Mouse (Mus musculus): Measurements from ENCODE around the gene C1qtnf2. TPM values are rescaled to one million over a fixed set of nuclear protein-coding genes. Genes with fewer than 3 reads are reported as not detected.

Gene C1qtnf2
- 3.6 and 13.2 TPM in 2 replicates for polyA plus RNA-seq (2014; fragmentation: Nextera tagmentation; extraction: Ambion mirVana)

DNA sequence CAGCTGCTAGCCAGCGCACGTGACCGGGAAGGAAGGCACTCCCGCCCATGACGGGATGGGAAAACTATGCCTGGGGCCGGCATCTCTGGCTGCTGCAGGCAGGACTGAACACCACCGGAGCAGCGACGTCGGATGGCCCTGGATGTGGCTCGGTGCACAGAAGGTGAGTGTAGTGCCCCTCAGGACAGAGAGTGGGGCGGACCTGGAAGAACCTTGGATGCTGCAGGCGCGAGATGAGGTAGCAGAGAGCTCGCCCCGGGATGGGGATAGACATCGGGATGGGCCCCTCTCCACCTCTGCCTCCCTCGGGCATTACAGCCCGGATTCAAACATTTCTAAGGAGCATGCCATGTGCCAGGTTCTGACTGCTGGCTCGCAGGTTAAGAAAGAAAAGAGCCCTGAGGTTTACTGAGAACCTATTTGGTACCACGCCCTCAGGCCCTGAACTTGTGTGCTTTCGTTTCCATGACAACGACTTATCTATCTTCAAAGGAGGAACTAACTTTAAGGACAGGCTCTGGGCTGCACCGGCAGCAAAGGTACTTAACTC, at the start of gene C1qtnf2:
C1qtnf2 (plus strand) TSS at position 52 of the 550 bp plus-strand sequence.
- no peaks in the 10 kb centered on the region for H3K4me1 ChIP-seq (ENCODE audit: control insufficient read depth, insufficient read depth, low read length)
- peak within 1 kb of the TSS; percentile 26 for H3K4me3 ChIP-seq (ENCODE audit: low read depth, low read length)
- H3K4me2 ChIP-seq (ENCODE audit: low read depth, low read length), result peak within 1 kb of the TSS; percentile 64
- no peaks in the 10 kb centered on the region for H3K27me3 ChIP-seq (ENCODE audit: control insufficient read depth, insufficient read depth, low read length)
- 4% methylated on average over 24 of the region's 24 CpGs for WGBS
- H3K36me3 ChIP-seq (ENCODE audit: control insufficient read depth, insufficient read depth, low read length), result no peaks in the 10 kb centered on the region
- ATAC-seq (ENCODE audit: low read depth), result peak; percentile 78
- H3K9me3 ChIP-seq (ENCODE audit: control insufficient read depth, low read length), result no peaks in the 10 kb centered on the region
- no peak within 1 kb of the TSS for H3K27ac ChIP-seq (ENCODE audit: low read depth, low read length)
- peak within 1 kb of the TSS; percentile 50 for H3K9ac ChIP-seq (replicated peaks; ENCODE audit: low read depth, low read length)

DNA sequence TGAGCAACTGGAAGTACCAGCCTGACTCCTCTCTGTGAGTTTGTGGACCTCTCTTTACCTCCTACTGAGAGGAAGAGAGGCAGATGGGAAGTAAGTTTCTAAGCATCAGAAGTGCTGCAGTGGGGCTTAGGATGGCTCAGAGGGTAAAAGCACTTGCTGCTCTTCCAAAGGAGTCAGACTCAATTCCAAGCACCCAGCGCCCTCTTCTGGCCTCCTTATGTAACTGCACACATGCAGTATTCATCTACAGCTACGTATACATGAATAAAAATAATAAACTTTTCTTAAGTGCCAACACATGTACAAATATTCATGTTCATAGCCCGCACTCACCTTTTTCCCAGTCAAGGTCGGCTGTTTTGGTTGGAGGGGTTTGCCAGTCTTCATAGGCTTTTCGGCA, 49.7 kb upstream of the C1qtnf2 start:
- 75% methylated on average over 5 of the region's 5 CpGs for WGBS
- H3K4me1 ChIP-seq (ENCODE audit: control insufficient read depth, insufficient read depth, low read length), result no peaks in the 10 kb centered on the region
- H3K9me3 ChIP-seq (ENCODE audit: control insufficient read depth, low read length), result no peaks in the 10 kb centered on the region
- H3K27ac ChIP-seq (ENCODE audit: low read depth, low read length), result no peak overlapping the region
- no peak for ATAC-seq (ENCODE audit: low read depth)
- H3K27me3 ChIP-seq (ENCODE audit: control insufficient read depth, insufficient read depth, low read length), result no peaks in the 10 kb centered on the region
- no peaks in the 10 kb centered on the region for H3K36me3 ChIP-seq (ENCODE audit: control insufficient read depth, insufficient read depth, low read length)
- no peak overlapping the region for H3K9ac ChIP-seq (replicated peaks; ENCODE audit: low read depth, low read length)
- no peak overlapping the region for H3K4me3 ChIP-seq (ENCODE audit: low read depth, low read length)
- no peak overlapping the region for H3K4me2 ChIP-seq (ENCODE audit: low read depth, low read length)

DNA sequence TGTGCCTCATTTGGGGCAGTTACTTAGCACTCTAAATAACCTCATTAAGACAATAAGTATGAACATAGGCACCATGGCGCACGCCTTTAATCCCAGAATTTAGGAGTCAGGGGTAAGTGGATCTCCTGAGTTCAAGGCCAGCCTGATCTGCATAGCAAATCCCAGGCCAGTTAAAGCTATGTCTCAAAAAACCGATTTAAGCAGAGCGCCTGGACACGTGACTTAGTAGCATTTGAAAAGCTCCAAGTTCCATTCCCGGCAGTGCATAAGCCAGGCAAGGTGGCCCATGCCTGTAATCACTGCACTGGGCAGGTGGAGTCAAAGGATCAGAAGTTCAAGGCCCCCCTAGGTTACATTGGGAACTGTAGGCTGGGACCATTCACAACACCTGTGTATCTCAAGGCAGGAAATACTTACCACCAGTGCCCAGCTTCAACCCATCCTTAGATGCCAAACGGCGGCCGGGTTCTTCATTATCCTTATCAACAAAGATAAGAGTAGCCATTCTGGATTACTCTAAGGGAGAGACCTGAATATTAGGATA, 48.8 kb upstream of the C1qtnf2 start:
- Histone ChIP-seq H3K27me3 (ENCODE audit: control insufficient read depth, insufficient read depth, low read length) (no peaks in the 10 kb centered on the region), H3K4me2 (ENCODE audit: low read depth, low read length) (peak overlapping the region; percentile 49), H3K9ac (replicated peaks; ENCODE audit: low read depth, low read length) (no peak overlapping the region), H3K36me3 (ENCODE audit: control insufficient read depth, insufficient read depth, low read length) (no peaks in the 10 kb centered on the region), H3K9me3 (ENCODE audit: control insufficient read depth, low read length) (no peaks in the 10 kb centered on the region), H3K27ac (ENCODE audit: low read depth, low read length) (no peak overlapping the region), H3K4me1 (ENCODE audit: control insufficient read depth, insufficient read depth, low read length) (no peaks in the 10 kb centered on the region), H3K4me3 (ENCODE audit: low read depth, low read length) (peak overlapping the region; percentile 43; the same call in 1 of the 2 replicates)
- 95% methylated on average over 9 of the region's 9 CpGs for WGBS
- ATAC-seq (ENCODE audit: low read depth), result no peak

DNA sequence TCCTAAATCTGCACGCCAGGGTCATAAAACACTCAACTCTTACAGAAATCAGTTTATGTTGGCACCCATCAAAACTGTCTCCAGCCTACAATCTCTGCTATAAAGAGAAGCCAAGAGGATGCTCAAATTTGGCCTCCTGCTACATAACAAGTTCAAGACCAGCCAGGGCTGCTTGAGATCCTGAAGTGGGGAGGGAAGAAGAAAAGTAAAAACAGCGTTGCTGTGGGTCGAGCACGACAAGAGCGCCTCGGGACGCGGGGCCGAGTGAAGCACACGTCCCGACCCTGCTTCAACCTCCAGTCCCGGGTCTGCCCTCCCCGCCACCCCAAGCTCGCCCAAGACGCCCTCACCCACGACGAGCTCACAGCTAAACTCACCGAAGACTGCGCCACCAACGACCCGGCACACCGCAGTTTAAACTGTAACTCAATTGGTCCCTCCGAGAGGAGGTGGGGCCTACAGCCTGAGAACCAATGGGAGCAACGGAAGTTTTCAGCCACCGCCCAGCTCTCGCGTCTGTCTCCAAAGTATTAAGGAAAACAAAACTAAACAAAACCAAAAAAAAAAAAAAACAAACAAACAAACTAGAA, 48.2 kb upstream of the C1qtnf2 start, which contains the start of gene Pttg1:
Pttg1 (minus strand) TSS at position 428 of the 590 bp plus-strand sequence.
- Histone ChIP-seq H3K9ac (replicated peaks; ENCODE audit: low read depth, low read length) (peak within 1 kb of the TSS; percentile 55), H3K36me3 (ENCODE audit: control insufficient read depth, insufficient read depth, low read length) (no peaks in the 10 kb centered on the region), H3K9me3 (ENCODE audit: control insufficient read depth, low read length) (no peaks in the 10 kb centered on the region), H3K27me3 (ENCODE audit: control insufficient read depth, insufficient read depth, low read length) (no peaks in the 10 kb centered on the region), H3K4me3 (ENCODE audit: low read depth, low read length) (peak within 1 kb of the TSS; percentile 43), H3K4me2 (ENCODE audit: low read depth, low read length) (peak within 1 kb of the TSS; percentile 49), H3K27ac (ENCODE audit: low read depth, low read length) (no peak within 1 kb of the TSS), H3K4me1 (ENCODE audit: control insufficient read depth, insufficient read depth, low read length) (no peaks in the 10 kb centered on the region)
- WGBS, result 4% methylated on average over 27 of the region's 27 CpGs
- ATAC-seq (ENCODE audit: low read depth), result peak; percentile 97

DNA sequence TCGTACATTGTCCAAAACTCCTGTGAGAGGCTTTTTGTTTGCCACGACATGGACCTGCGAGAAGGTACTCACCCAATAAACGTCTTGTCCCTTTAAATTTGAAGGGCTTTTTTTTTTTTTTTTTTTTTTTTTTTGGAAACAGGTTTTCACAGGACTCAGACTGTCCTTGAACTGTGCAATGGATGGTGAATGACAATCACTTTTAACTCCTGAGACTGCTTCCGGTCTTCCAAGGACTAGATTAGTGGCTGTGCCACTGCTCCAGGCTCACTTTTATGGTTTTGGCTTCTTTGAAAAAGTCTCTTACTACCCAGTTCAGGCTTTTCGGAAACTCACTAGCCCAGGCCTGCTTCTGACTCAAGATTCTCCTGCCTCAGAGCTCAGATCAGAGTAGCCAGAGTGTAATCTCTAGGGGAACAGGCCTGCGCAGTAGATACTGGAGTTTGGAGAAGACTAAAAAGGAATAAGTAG, 47.6 kb upstream of the C1qtnf2 start:
- H3K36me3 ChIP-seq (ENCODE audit: control insufficient read depth, insufficient read depth, low read length), result no peaks in the 10 kb centered on the region
- ATAC-seq (ENCODE audit: low read depth), result 0 out of 2 replicates have a peak, but pooled peaks have one; percentile 18
- peak overlapping the region; percentile 49 for H3K4me2 ChIP-seq (ENCODE audit: low read depth, low read length)
- no peaks in the 10 kb centered on the region for H3K27me3 ChIP-seq (ENCODE audit: control insufficient read depth, insufficient read depth, low read length)
- H3K9me3 ChIP-seq (ENCODE audit: control insufficient read depth, low read length), result no peaks in the 10 kb centered on the region
- no peaks in the 10 kb centered on the region for H3K4me1 ChIP-seq (ENCODE audit: control insufficient read depth, insufficient read depth, low read length)
- H3K4me3 ChIP-seq (ENCODE audit: low read depth, low read length), result peak overlapping the region; percentile 43
- H3K9ac ChIP-seq (replicated peaks; ENCODE audit: low read depth, low read length), result no peak overlapping the region; the same call in 1 of the 2 replicates
- H3K27ac ChIP-seq (ENCODE audit: low read depth, low read length), result no peak overlapping the region
- WGBS, result 21% methylated on average over 7 of the region's 7 CpGs

DNA sequence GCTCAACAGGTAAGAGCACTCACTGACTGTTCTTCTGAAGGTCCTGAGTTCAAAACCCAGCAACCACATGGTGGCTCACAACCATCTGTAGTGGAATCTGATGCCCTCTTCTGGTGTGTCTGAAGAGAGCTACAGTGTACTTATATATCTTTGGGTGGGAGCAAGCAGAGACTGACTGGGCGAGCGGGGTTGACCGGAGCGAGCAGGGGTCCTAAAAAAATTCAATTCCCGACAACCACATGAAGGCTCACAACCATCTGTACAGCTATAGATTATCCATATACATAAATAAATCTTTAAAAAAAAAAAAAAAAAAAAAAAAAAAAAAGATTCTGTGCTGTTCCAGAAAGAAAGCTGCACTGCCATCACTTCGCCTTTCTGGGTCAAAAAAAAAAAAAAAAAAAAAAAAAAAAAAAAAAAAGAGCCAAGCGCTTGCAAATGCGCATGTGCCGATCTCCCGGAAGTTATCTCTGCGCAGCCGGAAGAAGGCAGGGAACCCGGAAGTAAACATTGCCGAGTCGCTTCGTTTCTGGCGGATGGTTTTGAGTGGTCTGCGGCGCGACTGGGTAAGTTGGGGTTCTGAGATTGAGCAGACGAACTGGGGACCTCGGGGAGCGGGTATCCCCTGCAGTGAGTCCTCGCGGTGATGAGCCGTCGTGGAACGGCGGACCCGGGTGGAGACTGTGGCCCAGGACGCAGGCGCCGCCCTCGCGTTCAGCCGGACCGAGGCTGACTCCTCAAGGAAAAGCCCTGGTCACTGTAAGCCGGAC, 40.6 kb upstream of the C1qtnf2 start, which contains the start of gene Slu7:
Slu7 (plus strand) TSS at position 491 of the 770 bp plus-strand sequence.
- Histone ChIP-seq H3K4me1 (ENCODE audit: control insufficient read depth, insufficient read depth, low read length) (no peaks in the 10 kb centered on the region), H3K9ac (replicated peaks; ENCODE audit: low read depth, low read length) (peak within 1 kb of the TSS; percentile 70), H3K27me3 (ENCODE audit: control insufficient read depth, insufficient read depth, low read length) (no peaks in the 10 kb centered on the region), H3K4me2 (ENCODE audit: low read depth, low read length) (peak within 1 kb of the TSS; percentile 56), H3K9me3 (ENCODE audit: control insufficient read depth, low read length) (no peaks in the 10 kb centered on the region), H3K4me3 (ENCODE audit: low read depth, low read length) (peak within 1 kb of the TSS; percentile 86), H3K27ac (ENCODE audit: low read depth, low read length) (no peak within 1 kb of the TSS), H3K36me3 (ENCODE audit: control insufficient read depth, insufficient read depth, low read length) (peaks cover 2% of the 10 kb centered on the region; the same call in 1 of the 2 replicates)
- WGBS, result 10% methylated on average over 38 of the region's 38 CpGs
- peak; percentile 91 for ATAC-seq (ENCODE audit: low read depth)

DNA sequence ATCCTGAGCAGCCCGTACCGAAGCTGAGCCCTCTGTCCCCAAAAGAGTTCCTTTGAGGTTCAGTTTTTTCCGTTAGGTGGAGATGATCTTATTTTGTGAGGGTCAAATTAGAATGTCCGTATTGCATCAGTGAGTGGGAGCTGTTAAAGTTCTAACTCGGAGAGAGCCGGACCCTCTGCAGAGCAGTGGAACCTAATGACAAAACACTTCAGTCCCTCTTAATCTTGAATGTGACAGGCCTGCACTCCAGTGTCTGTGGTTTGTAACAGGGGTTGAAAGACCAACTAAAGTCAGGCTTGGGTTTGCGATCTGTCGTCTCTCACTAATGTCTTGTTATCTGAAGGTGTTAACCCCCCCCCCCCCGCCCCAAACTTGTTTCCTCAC, 40.1 kb upstream of the C1qtnf2 start:
- ATAC-seq (ENCODE audit: low read depth), result peak; percentile 29; the same call in 1 of the 2 replicates

DNA sequence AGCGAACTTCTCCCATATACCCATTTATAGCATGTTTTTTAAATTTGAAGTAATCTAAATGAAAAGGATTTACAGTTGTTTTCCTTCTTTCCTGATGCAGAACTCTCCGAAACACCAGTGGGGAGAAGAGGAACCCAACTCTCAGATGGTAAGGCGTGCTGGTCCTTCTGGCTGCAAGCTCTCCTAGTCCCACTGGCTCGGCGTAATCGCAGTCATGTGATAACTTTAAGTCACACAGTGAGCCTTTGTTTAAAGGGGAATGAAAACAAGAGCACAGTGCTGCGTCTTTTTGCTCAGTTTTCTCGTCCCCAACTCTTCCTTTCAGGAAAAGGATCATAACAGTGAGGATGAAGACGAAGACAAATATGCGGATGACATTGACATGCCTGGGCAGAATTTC, 33.0 kb upstream of the C1qtnf2 start:
- no peak overlapping the region for H3K9ac ChIP-seq (replicated peaks; ENCODE audit: low read depth, low read length)
- no peak overlapping the region for H3K27ac ChIP-seq (ENCODE audit: low read depth, low read length)
- no peaks in the 10 kb centered on the region for H3K4me1 ChIP-seq (ENCODE audit: control insufficient read depth, insufficient read depth, low read length)
- peaks cover 70% of the 10 kb centered on the region for H3K36me3 ChIP-seq (ENCODE audit: control insufficient read depth, insufficient read depth, low read length)
- no peak overlapping the region for H3K4me2 ChIP-seq (ENCODE audit: low read depth, low read length)
- H3K9me3 ChIP-seq (ENCODE audit: control insufficient read depth, low read length), result no peaks in the 10 kb centered on the region
- ATAC-seq (ENCODE audit: low read depth), result no peak
- no peak overlapping the region for H3K4me3 ChIP-seq (ENCODE audit: low read depth, low read length)
- WGBS, result 96% methylated on average over 10 of the region's 10 CpGs
- no peaks in the 10 kb centered on the region for H3K27me3 ChIP-seq (ENCODE audit: control insufficient read depth, insufficient read depth, low read length)

More for the DNA sequence above, 40.1 kb upstream of the C1qtnf2 start:
- Histone ChIP-seq H3K27ac (ENCODE audit: low read depth, low read length) (no peak overlapping the region), H3K27me3 (ENCODE audit: control insufficient read depth, insufficient read depth, low read length) (no peaks in the 10 kb centered on the region), H3K9me3 (ENCODE audit: control insufficient read depth, low read length) (no peaks in the 10 kb centered on the region), H3K4me2 (ENCODE audit: low read depth, low read length) (peak overlapping the region; percentile 56), H3K36me3 (ENCODE audit: control insufficient read depth, insufficient read depth, low read length) (peaks cover 7% of the 10 kb centered on the region; the same call in 1 of the 2 replicates), H3K4me1 (ENCODE audit: control insufficient read depth, insufficient read depth, low read length) (no peaks in the 10 kb centered on the region), H3K4me3 (ENCODE audit: low read depth, low read length) (peak overlapping the region; percentile 86), H3K9ac (replicated peaks; ENCODE audit: low read depth, low read length) (peak overlapping the region; percentile 70)
- WGBS, result 7% methylated on average over 9 of the region's 9 CpGs

Data from neural tube, embryonic 14.5 days (tissue).